Mouse (Mus musculus): ENCODE data around the gene Vip. TPM values are rescaled to one million over a fixed set of nuclear protein-coding genes. Genes with fewer than 3 reads are reported as not detected.

Gene Vip
- polyA plus RNA-seq, 1 experiment from 2014 or later: 0.93 TPM

- Histone ChIP-seq H3K27me3 (replicated peaks) (no peaks in the 10 kb centered on the region), H3K4me2 (no peak overlapping the region), H3K27ac (replicated peaks) (no peak overlapping the region), H3K4me3 (replicated peaks) (no peak overlapping the region), H3K9me3 (replicated peaks) (no peaks in the 10 kb centered on the region), H3K9ac (replicated peaks) (no peak overlapping the region), H3K4me1 (no peaks in the 10 kb centered on the region), H3K36me3 (no peaks in the 10 kb centered on the region)
- ATAC-seq (ENCODE audit: low FRiP score): no peak
- 80% methylated on average over 4 of the region's 4 CpGs for WGBS
These were observed 5.3 kb upstream of the Vip start for GRCm38 (mm10) chr10:5633672-5634200.

- no peak overlapping the region for H3K9ac ChIP-seq (replicated peaks)
- peak; percentile 65 for ATAC-seq (ENCODE audit: low FRiP score)
These were observed 4.7 kb upstream of the Vip start for GRCm38 (mm10) chr10:5634336-5634735.

GRCm38 (mm10) chr10:5637322-5637721 lies 1.7 kb upstream of the Vip start:
- Histone ChIP-seq H3K9ac (replicated peaks) (no peak overlapping the region), H3K27me3 (replicated peaks) (no peaks in the 10 kb centered on the region), H3K4me2 (no peak overlapping the region), H3K27ac (replicated peaks) (no peak overlapping the region), H3K36me3 (no peaks in the 10 kb centered on the region), H3K4me3 (replicated peaks) (no peak overlapping the region), H3K9me3 (replicated peaks) (no peaks in the 10 kb centered on the region), H3K4me1 (no peaks in the 10 kb centered on the region)
- 85% methylated on average over 4 of the region's 4 CpGs for WGBS
- no peak for ATAC-seq (ENCODE audit: low FRiP score)

More at GRCm38 (mm10) chr10:5634336-5634735, 4.7 kb upstream of the Vip start:
- H3K4me1 ChIP-seq: no peaks in the 10 kb centered on the region
- no peaks in the 10 kb centered on the region for H3K36me3 ChIP-seq
- no peak overlapping the region for H3K27ac ChIP-seq (replicated peaks)
- no peak overlapping the region for H3K4me2 ChIP-seq
- WGBS: 45% methylated on average over 1 of the region's 1 CpGs
- no peaks in the 10 kb centered on the region for H3K27me3 ChIP-seq (replicated peaks)
- H3K4me3 ChIP-seq (replicated peaks): no peak overlapping the region
- no peaks in the 10 kb centered on the region for H3K9me3 ChIP-seq (replicated peaks)

- no peaks in the 10 kb centered on the region for H3K27me3 ChIP-seq (replicated peaks)
- no peaks in the 10 kb centered on the region for H3K4me1 ChIP-seq
- H3K36me3 ChIP-seq: no peaks in the 10 kb centered on the region
- no peaks in the 10 kb centered on the region for H3K9me3 ChIP-seq (replicated peaks)
- ATAC-seq (ENCODE audit: low FRiP score): no peak
- no peak overlapping the region for H3K9ac ChIP-seq (replicated peaks)
- H3K4me3 ChIP-seq (replicated peaks): no peak overlapping the region
- 87% methylated on average over 2 of the region's 2 CpGs for WGBS
- no peak overlapping the region for H3K27ac ChIP-seq (replicated peaks)
- no peak overlapping the region for H3K4me2 ChIP-seq
These were observed 42.3 kb downstream of the Vip start for GRCm38 (mm10) chr10:5681275-5681674.

- Histone ChIP-seq H3K9me3 (replicated peaks) (no peaks in the 10 kb centered on the region), H3K4me2 (no peak overlapping the region), H3K27ac (replicated peaks) (no peak overlapping the region), H3K4me3 (replicated peaks) (no peak overlapping the region), H3K36me3 (no peaks in the 10 kb centered on the region), H3K27me3 (replicated peaks) (no peaks in the 10 kb centered on the region), H3K9ac (replicated peaks) (no peak overlapping the region), H3K4me1 (no peaks in the 10 kb centered on the region)
- WGBS: 72% methylated on average over 6 of the region's 6 CpGs
- no peak for ATAC-seq (ENCODE audit: low FRiP score)
These were observed 46.6 kb downstream of the Vip start for GRCm38 (mm10) chr10:5685608-5686007.

- Histone ChIP-seq H3K4me2 (no peak overlapping the region), H3K27ac (replicated peaks) (no peak overlapping the region), H3K27me3 (replicated peaks) (no peaks in the 10 kb centered on the region), H3K4me3 (replicated peaks) (no peak overlapping the region), H3K4me1 (no peaks in the 10 kb centered on the region), H3K9ac (replicated peaks) (no peak overlapping the region), H3K9me3 (replicated peaks) (no peaks in the 10 kb centered on the region), H3K36me3 (no peaks in the 10 kb centered on the region)
- no peak for ATAC-seq (ENCODE audit: low FRiP score)
- WGBS: 87% methylated on average over 1 of the region's 1 CpGs
These were observed 55.3 kb downstream of the Vip start for GRCm38 (mm10) chr10:5694351-5694750.

Other genes with a start within 250 kb of the Vip start
- gene Syne1, start 87.7 kb upstream of the Vip start, polyA plus RNA-seq (2015; fragmentation: Nextera tagmentation; extraction: Ambion mirVana): 14.6 and 18.2 TPM in 2 replicates
- 1.0 and 1.2 TPM in 2 replicates for gene Myct1, start 45.4 kb upstream of the Vip start, polyA plus RNA-seq (2015; fragmentation: Nextera tagmentation; extraction: Ambion mirVana)
- gene Fbxo5, start 166.4 kb downstream of the Vip start, polyA plus RNA-seq (2015; fragmentation: Nextera tagmentation; extraction: Ambion mirVana): 12.0 and 21.9 TPM in 2 replicates
- 12.1 and 12.3 TPM in 2 replicates for gene Mtrf1l, start 184.7 kb downstream of the Vip start, polyA plus RNA-seq (2015; fragmentation: Nextera tagmentation; extraction: Ambion mirVana)